Mouse (Mus musculus) megakaryocyte, adult 5-6 weeks (primary cell): ENCODE measurements around the gene Tmem238. TPM values are rescaled to one million over a fixed set of nuclear protein-coding genes. Genes with fewer than 3 reads are reported as not detected.
A peak's percentile ranks its signal among the peaks of the same experiment; 100 is the strongest.
"Not testable (repeated sequence)": the region's sequence is repeated elsewhere in the genome, so short reads cannot be mapped to it uniquely, and the experiment has no call there.

ENCODE experiments used
- ATAC-seq: 2 replicates; pipeline ENCODE4 v1.8.0; 2016; ENCODE audit warnings: mild to moderate bottlenecking, inconsistent platforms; ENCODE audit not compliant: poor library complexity, severe bottlenecking
- total RNA-seq, 2 experiments: library from RNA; stranded (forward) in 1 of 2; stranded (reverse) in 1 of 2; fragments of 153-499, 151-499 nt in 1 of 2; fragments of 221-1000, 200-1000 nt in 1 of 2; gene quantifications; 2 replicates each; pipeline versions ENCODE4 v1.2.3 to v1.2.4; 2015 to 2017

The Tmem238 gene
- total RNA-seq, 2 experiments from 2014 or later, result 2.5 to 3.0 TPM

GRCm38 (mm10) chr7:4793248-4793647 lies 3.8 kb upstream of the Tmem238 start:
- not testable (repeated sequence) for ATAC-seq

- peak; percentile 89 for ATAC-seq
Measured at GRCm38 (mm10) chr7:4792278-4793212, 3.1 kb upstream of the Tmem238 start, which contains the start of gene Rpl28. Gene Rpl28 (plus strand): TSS chr7:4792874.

- ATAC-seq, result peak; percentile 17
Measured at GRCm38 (mm10) chr7:4788499-4789435, 689 bp downstream of the Tmem238 start.

- 0 out of 2 replicates have a peak, but pooled peaks have one; percentile 8 for ATAC-seq
Measured at GRCm38 (mm10) chr7:4783667-4784268, 5.7 kb downstream of the Tmem238 start.

GRCm38 (mm10) chr7:4782759-4783158 lies 6.7 kb downstream of the Tmem238 start, which contains the start of the genes Il11 and Tmem190:
Gene Il11 (minus strand): TSS chr7:4782859.
Gene Tmem190 (plus strand): TSS chr7:4782937.
- no peak for ATAC-seq

- peak; percentile 83 for ATAC-seq
Measured at GRCm38 (mm10) chr7:4782130-4782529, 7.3 kb downstream of the Tmem238 start.

- no peak for ATAC-seq
Measured at GRCm38 (mm10) chr7:4779921-4780320, 9.5 kb downstream of the Tmem238 start.

GRCm38 (mm10) chr7:4777851-4778637 lies 11.4 kb downstream of the Tmem238 start:
- no peak for ATAC-seq

GRCm38 (mm10) chr7:4776861-4777830 lies 12.3 kb downstream of the Tmem238 start:
- ATAC-seq, result no peak

GRCm38 (mm10) chr7:4776131-4776530 lies 13.3 kb downstream of the Tmem238 start:
- ATAC-seq, result no peak

GRCm38 (mm10) chr7:4771202-4771601 lies 18.3 kb downstream of the Tmem238 start, which contains the start of gene Fam71e2:
Gene Fam71e2 (minus strand): TSS chr7:4771302.
- ATAC-seq, result no peak

GRCm38 (mm10) chr7:4764946-4765710 lies 24.3 kb downstream of the Tmem238 start:
- no peak for ATAC-seq

- no peak for ATAC-seq
Measured at GRCm38 (mm10) chr7:4759670-4760069, 29.8 kb downstream of the Tmem238 start.

GRCm38 (mm10) chr7:4752821-4753570 lies 36.5 kb downstream of the Tmem238 start, which contains the start of gene Cox6b2:
Gene Cox6b2 (minus strand): TSS chr7:4753094.
- peak; percentile 79 for ATAC-seq

- ATAC-seq, result peak; percentile 60
Measured at GRCm38 (mm10) chr7:4751971-4752820, 37.3 kb downstream of the Tmem238 start.

GRCm38 (mm10) chr7:4749169-4749568 lies 40.3 kb downstream of the Tmem238 start:
- ATAC-seq, result no peak
